Mouse (Mus musculus) cerebellum, postnatal 4 days (tissue): ENCODE results near the gene Olfr1148.

ENCODE experiments used
- DNase-seq, 2 experiments: peaks; one replicate each; pipeline ENCODE4 v3.0.0; 2022; ENCODE audit warnings: low spot score in 2 of 2, mixed read lengths in 1 of 2

Gene Olfr1148

DNA sequence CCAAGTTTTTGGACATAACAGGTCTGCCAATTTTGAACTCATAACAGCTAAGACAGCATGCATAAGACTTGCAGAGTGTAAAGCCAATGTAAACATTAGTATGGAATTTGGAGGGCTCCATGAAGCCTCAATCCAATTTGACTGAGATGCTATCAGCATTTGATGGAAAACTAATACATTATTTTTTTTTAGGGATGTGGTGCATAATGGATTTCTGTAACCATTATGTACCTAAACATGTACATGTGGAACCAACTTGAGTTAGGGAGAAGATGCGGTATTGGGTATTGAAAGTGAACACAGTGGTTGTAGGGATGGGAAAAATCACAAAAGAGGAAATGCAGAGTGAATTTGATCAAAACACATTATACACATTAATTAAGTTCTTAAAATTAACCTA lies at the start of gene Olfr1148:
TSS of gene Olfr1148 (plus strand) at position 301 of the 400 bp plus-strand sequence.
- no peak for DNase-seq

- no peak for DNase-seq
Observed at GRCm38 (mm10) chr2:87800292-87800691, 30.0 kb upstream of the Olfr1148 start, which contains the start of gene Olfr1143. Gene Olfr1143 (plus strand): TSS chr2:87800592.

DNA sequence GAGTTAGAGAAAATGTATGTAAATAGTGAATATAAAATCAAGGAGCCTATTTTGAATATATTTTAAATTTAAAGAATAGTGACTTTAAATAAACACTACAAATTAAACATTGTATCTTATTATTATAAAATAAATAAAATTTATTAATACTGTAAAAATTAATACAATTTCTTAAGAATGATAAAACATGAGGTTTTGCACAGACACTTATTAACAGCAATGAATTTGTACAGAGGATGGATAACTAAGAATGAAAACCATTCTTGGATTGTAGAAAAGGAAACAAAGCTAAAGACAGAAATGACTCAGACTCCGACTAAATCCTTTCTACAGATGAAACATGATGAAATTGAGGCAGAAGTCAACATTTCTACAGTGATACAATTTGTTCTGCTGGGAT lies 20.8 kb upstream of the Olfr1148 start, which contains the start of gene Olfr1145:
TSS of gene Olfr1145 (plus strand) at position 301 of the 400 bp plus-strand sequence.
- no peak for DNase-seq

DNA sequence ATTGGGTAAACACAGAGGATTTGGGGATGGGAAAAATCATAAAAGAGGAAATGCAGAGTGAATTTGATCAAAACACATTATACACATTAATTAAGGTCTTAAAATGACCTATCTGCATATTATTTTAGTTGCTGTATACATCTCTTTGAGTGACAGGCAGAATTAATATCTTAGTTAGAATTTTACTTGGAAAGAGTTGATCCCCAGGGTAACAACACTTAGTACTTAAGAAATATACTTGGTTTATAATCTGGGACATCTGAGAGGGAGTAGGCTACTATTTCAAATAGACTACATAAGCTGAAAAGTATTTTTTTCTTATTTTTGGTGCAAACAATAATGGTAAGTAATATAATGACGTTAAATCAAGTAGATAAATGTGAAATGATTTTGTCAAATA lies 13.4 kb downstream of the Olfr1148 start, which contains the start of gene Olfr1150-ps1:
TSS of gene Olfr1150-ps1 (plus strand) at position 301 of the 400 bp plus-strand sequence.
- DNase-seq, result no peak

DNA sequence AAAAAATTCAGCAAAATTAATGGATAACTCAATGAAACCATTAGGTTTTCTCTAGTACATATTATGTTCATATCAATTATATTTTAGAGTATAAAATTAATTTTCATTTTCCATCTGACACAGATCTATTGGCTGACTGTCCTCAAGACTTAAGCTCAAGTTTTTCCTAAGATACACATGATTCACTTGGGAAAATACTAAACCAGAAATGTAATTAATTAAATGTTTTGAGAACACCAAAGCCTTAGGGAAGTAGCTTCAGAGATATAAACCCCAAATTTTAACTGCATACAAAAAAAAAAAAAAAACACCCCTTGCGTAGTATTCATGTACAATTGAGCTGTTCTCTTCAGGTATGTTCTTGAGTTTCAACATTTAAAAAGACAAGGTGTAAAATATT lies 25.2 kb downstream of the Olfr1148 start, which contains the start of gene Olfr1151:
TSS of gene Olfr1151 (plus strand) at position 301 of the 400 bp plus-strand sequence.
- no peak for DNase-seq

GRCm38 (mm10) chr2:87866192-87866591 lies 35.9 kb downstream of the Olfr1148 start, which contains the start of gene Olfr1152:
Gene Olfr1152 (plus strand): TSS chr2:87866492.
- DNase-seq, result no peak
